Mouse (Mus musculus) A20 (cell line): ENCODE data around the gene Gm8300.
"Not testable (repeated sequence)": the region's sequence is repeated elsewhere in the genome, so short reads cannot be mapped to it uniquely, and the experiment has no call there.

Experiments
- DNase-seq: peaks from one replicate; pipeline ENCODE4 v3.0.0-alpha.2; 2011; ENCODE audit warnings: low read depth, low spot score

Gene Gm8300

DNA sequence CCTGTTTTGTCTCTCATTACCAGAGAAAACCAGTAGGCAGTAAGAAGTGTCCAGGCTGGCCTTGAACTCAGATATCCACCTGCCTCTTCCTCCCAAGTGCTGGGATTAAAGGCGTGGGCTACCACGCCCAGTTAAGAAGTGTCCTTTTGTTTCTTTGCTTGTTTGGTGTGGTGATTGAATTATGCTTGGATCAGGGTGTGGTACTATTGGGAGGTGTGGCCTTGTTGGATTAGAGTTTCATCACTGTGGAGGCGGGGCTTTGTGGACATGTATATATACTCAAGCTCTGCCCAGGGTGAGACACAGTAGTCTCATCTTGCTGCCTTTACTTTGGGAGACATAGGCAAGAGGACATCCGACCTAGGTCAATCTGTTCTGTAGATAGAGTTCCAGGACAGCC lies at the start of gene Gm8300:
TSS of gene Gm8300 (plus strand) at position 301 of the 400 bp plus-strand sequence.
- DNase-seq = not testable (repeated sequence)

DNA sequence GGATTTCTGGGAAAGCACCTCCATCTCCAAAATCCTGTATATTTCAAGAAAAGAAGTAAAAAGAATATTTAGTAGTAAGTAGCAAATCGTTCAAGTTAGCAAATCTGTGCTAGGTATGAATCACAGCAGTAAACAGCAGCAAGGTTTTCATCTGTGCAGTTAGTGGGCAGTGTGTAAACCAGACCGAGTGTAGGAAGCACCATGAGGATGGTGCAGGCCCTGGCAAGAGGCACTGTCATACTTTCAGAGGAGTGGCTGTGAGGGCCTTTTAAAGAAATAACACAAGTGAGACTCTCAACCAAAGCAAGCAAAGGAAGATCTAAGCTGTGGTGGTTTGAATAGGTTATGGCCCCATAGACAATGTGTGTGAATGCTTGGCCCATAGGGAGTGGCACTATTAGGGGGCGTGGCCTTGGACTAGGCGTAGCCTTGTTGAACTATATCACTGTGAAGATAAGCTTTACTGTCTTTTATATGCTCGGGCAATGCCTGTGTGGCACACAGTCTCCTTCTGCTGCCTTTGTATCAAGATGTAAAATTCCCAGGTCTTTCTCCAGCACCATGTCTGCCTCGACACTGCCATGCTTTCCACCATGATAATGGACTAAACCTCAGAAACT lies 49.3 kb upstream of the Gm8300 start:
- DNase-seq = no peak

DNA sequence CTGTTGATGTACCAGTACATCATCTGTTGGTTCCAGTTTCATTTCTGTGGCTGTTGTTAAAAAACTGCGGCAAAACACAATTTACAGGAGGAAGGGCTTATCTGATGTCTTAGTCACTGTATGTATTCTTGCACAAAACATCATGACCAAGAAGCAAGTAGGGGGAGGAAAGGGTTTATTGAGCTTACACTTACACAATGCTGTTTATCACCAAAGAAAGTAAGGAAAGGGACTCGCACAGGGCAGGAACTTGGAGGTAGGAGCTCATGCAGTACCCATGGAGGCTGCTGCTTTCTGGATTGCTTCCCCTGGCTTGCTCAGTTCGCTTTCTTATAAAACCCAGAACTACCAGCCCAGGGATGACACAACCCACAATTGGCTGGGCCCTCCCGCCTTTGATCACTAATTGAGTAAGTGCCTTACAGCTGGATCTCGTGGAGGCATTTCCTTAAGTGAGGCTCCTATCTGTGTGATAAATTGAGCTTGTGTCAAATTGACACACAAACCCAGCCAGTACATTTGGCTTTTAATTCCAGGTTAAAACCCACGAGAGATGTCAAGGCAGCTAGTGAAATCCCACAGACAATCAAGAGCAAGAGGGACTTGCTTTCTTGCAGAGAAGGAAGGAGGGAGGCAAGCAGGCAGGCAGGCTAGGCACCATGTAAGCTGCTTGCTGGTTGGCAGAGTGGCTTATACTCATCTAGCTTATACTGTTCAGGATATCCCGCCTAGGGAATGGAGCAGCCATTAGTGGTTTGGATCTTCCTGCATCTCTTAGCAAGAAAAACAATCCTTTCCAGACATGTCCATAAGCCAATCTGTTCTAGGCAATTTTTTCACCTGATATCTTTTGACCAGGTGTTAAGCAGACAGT lies 43.6 kb upstream of the Gm8300 start:
- peak; percentile 67 for DNase-seq

DNA sequence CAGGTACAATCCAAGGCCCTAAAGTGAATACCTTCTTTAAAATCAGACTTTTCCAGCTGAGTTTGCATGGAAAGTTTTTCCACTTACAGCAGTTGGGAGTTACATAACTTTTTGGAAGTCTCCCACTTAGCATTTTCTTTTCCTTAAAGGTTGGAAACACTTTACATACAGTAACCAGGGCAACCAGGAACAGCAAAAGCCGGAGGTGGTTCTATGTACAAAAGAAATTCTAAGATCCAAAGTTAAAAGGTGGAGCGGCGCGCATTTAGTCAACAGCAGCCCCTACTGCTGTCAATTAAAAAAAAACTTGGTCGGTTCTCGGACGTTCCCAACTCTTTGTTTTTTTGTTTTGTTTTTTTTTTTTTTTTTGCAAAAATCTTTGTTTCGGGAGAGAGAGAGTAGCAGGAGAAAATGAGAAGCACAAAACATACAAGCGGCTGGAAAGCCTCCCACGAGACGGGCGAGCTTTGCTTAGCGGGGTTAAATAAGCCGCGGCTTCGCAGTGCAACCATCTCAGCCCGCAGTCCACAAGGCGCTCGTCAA lies 42.6 kb upstream of the Gm8300 start:
- DNase-seq = no peak

DNA sequence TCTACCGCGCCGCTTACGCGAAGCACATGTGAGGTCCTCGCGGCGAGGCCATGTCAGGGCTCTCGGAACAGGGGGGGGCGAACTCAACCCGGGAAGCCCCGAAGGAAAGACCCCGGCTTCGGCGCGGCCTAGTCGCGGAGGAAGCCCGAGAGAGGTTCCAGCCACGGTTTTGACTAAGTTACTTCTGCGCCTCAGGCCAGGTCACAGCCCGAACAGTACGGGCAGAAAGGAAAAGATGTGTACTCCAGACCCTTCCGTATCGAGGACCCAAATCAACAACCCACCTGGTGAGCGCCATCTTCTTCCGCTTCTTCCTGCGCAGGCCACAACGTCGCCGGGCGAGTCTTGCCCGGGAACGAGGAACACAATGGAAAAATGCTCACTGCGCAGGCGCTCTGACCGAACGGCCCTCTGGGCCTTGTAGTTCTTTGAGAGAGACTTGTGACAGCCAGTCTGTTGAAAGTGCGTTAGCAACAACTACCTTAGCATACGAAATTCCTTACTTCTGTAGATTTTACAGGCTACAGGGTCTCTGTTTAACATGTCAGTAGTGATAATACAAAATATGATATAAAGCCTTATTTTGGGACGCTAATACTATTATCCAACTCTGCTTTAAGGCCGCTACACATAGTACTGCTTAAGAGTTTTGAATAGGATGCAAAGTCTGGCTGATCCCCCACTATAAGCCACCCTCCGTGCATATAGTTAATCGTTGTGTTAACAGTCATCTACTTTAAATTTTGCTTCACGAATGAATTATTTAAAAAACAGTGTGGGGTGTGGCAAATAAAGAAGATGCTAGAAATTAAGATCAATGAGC lies 41.9 kb upstream of the Gm8300 start, which contains the start of gene Snw1:
TSS of gene Snw1 (minus strand) at position 311 of the 823 bp plus-strand sequence.
- peak; percentile 96 for DNase-seq

DNA sequence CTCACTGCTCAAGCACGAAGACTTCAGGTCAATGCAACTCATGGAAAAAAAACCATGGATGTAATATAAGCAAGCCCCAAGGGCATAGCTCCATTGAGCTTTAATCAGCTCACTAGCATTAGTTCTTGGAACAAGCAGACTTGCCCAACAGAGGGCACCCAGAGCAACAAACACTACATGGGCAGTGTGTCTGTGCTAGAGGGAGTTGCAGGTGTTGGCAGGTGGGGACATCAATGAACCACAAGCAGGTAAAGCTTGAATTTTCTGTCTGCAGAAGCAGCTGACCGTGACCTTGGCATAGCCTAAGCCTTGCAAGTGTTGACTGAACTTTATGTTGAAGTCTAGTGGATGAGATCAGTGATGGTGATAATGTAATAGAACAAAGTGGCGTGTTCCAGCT lies 39.4 kb upstream of the Gm8300 start:
- no peak for DNase-seq

DNA sequence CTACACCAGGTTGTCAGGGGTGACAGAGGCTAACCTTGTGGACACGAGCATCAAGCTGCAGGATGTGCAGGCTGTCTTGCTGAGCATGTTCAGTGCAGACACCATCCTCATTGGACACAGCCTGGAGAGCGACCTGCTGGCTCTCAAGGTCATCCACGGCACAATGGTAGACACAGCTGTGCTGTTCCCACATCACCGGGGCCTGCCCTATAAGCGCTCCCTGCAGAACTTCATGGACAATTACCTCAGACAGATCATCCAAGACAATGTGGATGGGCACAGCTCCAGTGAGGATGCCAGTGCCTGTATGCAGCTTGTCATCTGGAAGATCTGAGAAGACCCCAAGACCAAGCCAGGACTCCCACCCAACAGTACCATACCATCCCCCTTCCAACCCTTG lies 31.6 kb upstream of the Gm8300 start:
- not testable (repeated sequence) for DNase-seq

DNA sequence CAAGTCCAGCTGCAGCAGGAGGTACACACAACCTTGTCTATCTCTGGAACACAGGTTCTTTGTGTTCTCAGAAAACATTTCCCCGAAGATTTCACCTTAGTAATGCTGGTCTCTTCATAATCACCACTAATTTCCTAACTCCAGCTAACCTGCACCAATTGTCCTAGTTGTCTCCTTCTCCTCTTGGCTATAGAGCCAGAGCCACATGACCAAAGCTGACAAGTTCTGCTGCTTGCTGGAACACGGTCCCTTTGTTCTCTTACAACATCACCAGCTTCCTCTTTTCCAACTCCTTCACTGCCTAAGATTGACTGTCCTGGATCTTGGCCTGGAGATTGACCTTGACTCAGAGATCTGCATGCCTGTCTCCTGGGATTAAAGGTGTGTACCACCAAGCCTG lies 25.4 kb upstream of the Gm8300 start:
- not testable (repeated sequence) for DNase-seq

DNA sequence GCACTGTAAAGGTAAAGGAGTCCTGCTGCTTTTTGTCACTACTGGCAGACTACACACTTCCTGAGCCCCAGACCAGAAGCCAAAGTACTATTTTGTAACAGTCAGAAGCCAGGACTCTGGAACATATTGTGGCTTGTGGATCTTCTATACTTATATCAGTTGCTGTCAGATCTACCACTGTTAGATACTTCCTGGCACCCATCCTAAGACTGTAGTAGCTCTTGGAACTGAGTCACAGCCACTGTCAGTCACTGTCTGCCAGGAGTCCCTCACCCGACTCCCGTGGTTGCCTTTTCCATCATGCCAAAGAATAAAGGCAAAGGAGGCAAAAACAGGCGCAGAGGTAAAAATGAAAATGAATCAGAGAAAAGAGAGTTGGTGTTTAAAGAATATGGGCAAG lies 19.7 kb upstream of the Gm8300 start, which contains the start of gene Gm5788:
TSS of gene Gm5788 (plus strand) at position 301 of the 400 bp plus-strand sequence.
- not testable (repeated sequence) for DNase-seq

DNA sequence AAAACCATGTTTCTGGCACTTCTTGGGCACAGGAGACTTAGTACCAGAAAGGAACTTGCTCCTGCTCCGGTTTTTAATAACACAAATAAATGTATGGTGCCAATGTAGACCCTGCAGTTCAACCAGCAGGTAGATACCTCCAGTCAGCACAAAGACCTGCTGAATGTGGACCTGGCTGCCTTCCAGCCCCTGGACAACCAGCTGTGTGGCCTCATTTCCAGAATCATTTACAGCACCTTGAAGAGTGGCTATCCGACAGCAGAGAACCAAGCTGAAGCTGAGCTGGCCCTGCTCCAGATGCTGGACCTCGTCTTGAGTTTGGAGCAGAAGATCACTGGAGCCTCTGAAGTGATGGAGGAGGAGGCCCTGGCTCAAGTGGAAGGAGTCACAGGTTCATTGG lies 5.5 kb downstream of the Gm8300 start:
- DNase-seq = not testable (repeated sequence)

DNA sequence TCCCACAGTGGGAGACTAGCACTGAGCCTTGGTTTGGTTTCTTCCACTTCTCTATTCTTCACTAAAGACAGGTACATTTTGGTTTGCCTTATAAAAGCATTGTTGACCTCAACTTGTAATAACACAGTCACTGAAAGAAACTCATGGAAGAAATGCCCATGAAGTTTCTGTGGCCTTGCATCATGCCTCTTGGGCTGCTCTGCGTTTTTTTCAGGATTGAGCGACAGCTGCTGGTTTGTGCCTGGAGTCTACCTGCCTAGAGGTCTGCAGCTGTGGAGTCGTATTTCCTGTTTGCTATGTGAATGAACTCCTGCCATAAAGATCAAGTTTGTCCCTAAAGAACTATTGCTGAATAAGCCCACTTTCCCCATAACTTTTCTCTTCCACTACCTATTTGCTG lies 29.8 kb downstream of the Gm8300 start:
- no peak for DNase-seq

DNA sequence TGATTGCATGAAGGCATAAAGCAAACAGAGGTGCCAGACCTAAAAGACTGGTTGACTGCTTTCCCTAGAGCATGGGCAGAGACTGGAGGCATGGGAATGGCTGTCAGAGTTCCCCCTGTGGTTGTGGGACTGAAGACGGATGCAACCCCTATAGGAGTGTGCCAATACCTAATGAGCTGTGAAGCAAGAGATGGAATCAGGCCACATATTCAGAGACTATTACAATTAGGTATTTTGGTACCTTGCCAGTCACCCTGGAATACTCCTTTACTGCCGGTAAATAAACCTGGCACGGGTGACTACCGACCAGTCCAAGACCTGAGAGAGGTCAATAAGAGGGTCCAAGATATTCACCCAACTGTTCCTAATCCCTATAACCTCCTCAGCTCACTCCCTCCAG lies 36.5 kb downstream of the Gm8300 start:
- DNase-seq = not testable (repeated sequence)
